Mouse (Mus musculus): Measurements from ENCODE around the gene Hdac4.

The Hdac4 gene

DNA sequence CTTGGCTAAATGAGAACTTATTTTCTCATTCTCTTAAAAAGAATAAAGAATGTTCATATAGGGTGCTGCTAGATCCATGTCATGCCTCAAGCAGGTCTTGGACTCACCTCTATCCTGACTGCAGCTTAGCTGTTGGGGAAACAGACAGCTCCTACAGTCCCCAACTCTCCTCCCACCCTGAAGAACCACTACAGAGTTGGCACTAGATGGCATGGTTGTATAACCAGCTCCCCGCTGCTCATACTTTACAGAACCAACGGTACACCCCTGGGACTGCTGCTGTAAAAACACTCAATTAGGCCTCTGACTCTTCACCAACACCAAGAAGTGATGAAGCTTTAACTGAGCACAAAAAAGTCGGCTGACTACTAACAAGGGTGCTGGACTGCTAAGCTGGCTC lies 235.6 kb downstream of the Hdac4 start:
- DNase-seq, result no peak

DNA sequence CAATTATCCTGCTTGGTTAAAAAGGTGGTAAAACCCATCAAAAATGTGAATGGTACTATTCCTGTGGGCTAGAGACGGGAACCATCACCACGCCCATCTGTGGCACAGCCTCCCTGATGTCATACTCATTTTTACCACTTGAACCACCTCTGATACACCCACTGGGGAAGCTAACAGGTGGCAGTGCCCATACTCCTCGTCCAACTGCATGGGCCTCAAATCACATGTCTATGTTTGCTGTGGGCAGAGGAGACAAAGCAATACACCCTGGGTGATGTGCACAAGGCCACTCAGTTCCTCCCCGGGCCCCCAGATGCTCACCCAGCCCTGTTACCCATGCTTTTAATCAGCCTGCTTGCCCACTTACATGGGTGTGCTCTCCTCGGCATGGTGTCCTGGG lies 236.5 kb downstream of the Hdac4 start:
- DNase-seq, result no peak

DNA sequence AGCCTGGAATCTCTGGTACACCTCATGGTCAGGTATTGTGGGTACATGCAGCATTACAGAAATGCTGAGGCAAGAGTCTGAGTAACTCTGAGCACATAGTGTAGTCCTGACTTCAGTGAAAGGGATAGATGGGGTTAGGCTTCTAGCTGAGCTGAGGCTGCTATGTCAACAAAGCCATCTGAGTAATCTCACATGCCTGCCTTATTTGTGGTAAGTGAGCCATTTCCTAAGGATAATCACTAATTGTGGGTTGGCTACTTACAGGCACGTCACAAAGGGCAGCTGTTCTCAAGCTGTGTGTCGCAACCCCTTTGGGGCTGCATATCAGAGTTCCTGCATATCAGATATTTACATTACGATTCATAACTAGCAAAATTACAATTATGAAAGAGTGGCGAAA lies 239.3 kb downstream of the Hdac4 start:
- no peak for DNase-seq

DNA sequence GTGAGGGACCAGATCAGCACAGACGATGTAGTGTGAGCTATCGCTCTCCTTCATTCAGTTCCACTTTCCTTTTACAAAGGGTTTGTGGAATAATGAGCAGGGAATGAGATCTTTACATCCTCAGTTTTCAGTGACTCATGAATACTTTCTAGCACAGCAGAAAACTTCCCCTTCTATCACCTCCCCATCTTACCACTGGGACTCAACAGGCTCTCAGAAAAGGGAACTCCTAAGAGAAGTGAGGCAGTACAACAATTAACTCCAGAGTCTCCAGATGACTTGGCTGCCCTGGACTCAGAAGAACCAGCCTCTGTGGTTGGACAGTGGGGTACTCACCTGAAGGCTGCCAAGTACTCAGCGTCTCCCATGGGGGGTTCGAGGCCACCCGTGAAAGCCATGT lies 240.5 kb downstream of the Hdac4 start:
- no peak for DNase-seq

DNA sequence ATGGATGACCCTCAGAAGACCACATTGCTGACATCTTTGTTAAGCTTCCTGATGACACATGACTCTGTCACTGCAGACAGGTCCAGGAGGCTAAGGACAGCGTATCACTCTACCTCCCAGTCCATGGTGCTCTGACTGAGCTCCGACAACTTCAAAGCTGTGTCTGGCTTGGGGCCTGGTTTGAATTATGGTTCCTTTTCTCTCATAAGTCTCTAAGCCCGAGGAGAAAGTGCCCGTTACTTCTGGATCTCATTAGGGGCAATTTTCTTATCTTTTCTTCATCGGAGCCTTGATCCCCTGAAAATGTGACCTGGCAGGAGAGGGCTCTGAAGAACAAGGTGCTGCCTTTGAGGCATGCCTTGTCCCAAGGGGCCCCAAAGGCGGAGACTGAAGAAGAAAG lies 242.6 kb downstream of the Hdac4 start:
- no peak for DNase-seq

DNA sequence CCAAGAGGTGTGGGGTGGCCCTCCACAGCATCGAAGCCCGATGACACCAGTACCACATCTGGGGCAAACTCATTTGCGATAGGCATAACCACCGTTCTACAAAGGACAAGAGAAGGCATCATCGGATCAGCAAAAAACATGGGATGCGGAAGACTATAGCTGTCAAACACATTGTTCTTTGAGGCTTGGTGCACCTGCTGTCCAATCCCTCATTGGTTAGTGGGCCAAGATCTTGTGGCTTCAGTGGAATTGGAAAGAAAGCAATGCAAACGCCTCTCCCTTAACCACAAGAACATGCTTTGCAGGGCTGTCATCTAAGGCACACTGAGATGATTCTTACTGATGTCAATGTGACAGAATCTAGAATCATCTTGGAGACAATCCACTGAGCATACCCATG lies 248.1 kb downstream of the Hdac4 start:
- no peak for DNase-seq

DNA sequence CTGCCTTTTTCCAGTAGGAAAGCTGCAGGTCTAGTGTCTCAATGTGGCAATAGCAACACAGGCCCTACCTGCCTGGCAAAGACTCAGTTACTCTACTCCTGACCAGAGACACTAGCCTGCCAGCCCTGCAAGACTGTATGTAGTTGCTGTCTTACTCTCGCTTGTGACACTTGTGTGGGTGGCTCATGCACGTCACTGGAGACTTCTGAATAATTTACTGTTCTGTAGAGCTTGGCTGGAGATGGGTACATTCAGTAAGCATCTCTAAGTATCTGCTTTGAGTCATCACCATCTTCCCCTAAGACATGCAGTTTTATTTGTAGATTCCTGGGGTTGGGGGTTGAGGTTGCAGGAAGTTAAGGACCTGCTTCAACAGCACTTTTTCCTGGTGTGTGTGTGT lies 252.9 kb downstream of the Hdac4 start:
- no peak for DNase-seq

DNA sequence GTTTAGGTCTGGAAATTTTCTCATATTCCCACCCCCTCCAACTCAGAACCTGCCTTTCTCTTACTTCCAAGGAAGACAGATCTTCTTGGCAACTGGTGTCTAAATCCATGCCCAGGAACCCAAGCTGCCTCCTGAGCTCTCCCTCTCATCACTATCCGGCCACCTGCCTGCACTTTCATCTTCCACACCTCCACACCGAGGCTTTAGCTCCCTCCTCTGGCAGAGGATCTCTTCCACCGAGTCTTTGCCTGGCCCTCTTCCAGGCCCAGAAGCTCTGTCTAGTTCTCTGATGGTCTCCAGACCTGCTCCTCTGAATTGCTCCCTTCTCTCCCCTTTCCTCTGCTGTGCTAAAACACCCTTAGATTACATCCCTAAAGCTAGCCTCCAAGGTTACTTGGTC lies 253.5 kb downstream of the Hdac4 start:
- no peak for DNase-seq

DNA sequence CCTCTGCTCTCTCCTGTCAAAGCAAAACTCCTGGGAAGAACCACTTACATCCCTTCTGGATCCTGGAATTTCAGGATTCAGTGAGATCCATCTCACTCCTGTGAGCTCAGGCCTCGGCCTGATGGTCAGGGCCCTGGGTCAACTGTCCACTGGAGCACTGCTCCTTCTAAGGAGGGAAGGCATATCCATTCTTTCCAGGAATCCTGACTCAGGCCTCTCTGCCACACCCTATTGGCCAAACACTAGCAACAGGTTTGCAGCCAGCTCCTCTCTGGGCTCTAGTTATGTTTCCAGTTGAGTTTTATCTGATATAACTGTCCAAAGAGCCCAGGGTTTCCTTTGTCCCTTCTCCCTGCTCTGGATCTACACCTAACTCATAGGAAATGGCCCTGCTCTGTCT lies 254.4 kb downstream of the Hdac4 start:
- DNase-seq, result no peak

DNA sequence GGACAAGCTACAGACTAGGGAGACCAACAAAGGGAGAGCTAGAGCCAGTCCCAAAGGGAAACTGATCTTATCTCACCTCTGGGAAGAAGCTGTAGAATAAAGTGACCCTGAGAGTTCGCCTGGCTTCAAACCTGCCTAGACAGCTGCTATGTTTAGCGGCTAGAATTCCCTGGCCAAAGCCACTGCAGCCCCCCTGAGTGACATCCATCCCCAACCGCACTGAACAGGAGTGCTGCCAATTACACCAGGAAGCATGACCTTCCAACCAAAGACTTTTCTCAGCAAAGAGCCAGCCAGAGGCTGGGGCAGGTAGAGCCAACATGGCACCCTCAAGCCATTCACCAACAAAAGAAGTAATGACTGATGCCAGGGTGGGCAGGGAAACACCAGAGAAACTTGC lies 260.3 kb downstream of the Hdac4 start:
- DNase-seq, result no peak

DNA sequence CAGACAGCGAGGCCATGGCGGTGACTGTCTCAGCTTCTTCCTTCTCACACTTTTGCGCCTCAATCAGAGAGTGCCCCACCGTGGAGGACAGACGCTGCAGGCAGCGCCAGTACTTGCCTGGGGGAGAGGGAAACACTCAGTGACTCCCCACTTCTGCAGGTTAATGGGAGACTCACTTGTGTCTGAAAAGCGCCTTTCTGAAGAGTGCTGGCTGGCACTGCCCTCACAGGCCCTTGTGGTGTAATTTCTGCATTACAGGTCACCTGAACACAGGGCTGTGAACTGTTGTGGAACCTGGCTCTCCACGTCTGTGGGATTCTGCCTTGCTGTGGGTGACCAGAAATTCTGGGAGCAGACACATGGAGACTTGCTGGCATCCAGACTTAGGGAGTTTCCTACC lies 261.8 kb downstream of the Hdac4 start:
- DNase-seq, result no peak

DNA sequence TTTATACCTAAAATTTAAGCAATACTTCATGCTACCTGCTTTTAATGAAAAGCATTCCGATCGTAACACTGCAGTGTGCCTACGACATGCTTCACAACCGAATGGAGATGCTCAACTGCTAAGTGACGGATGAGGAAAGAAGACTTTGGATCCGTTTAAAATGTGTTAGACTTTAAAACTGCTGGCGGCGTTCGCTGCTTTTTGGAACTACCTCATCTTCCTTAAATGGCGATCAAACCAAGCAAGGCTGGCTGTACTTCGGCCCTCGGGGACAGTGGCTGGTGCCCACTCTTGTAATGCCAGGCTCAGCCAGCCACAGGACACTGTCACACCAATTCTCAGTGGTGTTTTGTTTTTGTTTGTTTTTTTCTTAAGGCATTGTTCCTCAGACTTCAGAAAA lies 263.3 kb downstream of the Hdac4 start:
- no peak for DNase-seq

DNA sequence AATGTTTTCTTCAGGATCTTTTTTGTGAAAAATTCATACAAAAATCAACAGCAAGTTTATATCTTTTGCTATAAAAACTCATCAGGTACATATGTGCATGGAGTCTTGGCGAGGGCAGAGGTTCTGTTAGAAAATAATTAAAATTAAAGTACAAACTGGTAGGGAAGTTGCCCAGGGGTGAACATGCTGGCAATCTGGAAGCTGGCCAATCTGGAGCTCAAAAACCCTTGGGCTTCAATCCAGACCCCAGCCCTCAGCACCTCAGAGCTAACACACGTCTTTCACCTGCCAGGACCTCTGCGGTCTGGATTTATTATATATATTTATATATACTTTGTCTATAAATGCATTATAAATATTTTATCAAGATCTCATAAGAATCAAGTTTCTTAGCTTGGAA lies 263.7 kb downstream of the Hdac4 start:
- no peak for DNase-seq

DNA sequence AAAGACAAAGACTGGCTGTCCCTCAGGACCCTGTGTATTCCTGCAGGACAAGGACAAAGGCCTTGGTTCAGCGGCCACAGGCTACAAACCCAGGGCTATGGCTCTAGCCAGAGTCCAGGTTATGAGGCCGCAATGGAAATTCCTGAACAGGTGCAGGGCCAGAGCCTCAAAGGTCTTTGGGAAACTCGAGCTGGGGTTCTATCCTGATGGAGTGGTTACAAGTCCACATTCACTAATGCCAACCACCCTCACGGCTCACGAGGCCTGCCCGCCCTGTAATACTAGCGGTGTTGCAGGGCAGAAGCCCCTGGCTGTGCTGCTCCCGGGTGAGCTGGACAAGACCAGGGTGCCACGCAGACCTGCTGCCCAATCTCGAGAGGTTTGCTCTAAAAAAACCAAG lies 264.3 kb downstream of the Hdac4 start:
- no peak for DNase-seq

DNA sequence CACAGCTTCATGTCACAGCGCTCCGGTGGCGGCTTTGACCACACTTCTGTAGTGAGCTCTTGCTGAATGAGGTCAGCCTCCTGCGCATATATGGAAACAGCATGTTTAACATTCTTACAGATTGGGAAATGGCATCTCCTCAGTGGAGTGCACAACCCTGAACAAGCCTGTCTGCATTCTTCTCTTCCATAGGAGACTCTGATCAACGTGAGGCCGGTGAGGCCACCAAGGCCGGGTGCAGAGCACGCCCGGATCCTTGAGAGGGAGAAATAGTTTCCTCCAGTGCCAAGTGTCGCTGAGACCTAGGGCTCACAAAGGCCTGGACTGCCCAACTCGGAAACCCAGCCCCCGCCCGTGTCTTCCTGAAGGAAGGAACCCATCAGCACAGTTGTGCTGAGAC lies 266.4 kb downstream of the Hdac4 start:
- DNase-seq, result no peak

DNA sequence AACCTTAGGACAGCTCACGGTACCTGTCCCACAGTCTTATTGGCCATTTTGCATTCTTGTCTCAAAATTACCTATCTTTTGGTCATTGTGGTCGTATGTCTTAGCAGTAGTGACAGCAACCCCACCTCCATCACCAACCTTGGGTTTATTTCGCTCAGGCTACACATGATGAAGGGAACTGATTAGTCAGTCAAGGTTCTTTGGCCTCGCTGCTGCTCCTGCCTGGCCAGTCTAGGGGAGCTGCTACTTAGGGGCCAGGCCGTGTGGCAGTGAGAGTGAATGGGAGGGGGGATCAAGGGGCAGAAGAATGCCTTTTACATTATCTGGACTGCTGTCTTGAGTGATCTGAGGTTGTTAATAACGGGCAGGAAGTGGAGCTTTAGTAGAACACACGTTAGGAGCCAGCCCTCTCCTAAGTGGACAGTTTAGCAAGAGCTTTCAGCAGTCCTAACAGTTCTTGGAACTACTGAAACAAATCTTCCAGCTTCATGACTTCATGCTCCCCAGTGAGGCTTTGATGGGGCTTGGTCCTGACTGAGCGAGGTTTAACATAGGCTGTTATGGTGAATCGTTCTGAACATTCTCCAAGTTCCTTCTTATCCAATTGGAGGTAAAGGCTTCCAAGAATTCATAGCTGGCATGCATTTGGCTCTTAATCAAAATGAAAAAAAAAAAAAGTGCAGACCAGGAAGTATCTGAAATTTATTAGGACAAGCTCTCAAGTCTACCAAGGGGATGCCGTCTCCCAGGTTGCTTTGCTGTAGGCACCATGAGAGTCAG lies 267.8 kb downstream of the Hdac4 start:
- DNase-seq, result no peak

DNA sequence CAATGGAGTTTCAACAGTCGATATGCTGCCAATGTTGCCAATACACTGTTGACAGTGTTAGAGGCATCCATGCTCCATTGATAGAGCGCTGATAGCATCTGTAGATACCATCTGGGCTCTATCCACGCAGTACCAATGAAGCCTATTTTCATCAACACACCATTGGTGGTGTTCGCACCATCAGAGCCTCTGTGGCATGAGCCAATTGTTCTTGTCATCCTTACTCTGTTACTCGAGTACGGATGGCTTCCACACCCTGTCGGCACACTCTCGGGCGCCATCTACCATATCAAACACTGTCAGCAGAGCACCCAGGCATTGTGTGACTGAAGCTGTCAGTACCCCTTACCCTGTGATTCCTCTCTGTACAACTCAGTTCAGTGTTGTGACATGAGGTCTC lies 271.9 kb downstream of the Hdac4 start:
- no peak for DNase-seq

DNA sequence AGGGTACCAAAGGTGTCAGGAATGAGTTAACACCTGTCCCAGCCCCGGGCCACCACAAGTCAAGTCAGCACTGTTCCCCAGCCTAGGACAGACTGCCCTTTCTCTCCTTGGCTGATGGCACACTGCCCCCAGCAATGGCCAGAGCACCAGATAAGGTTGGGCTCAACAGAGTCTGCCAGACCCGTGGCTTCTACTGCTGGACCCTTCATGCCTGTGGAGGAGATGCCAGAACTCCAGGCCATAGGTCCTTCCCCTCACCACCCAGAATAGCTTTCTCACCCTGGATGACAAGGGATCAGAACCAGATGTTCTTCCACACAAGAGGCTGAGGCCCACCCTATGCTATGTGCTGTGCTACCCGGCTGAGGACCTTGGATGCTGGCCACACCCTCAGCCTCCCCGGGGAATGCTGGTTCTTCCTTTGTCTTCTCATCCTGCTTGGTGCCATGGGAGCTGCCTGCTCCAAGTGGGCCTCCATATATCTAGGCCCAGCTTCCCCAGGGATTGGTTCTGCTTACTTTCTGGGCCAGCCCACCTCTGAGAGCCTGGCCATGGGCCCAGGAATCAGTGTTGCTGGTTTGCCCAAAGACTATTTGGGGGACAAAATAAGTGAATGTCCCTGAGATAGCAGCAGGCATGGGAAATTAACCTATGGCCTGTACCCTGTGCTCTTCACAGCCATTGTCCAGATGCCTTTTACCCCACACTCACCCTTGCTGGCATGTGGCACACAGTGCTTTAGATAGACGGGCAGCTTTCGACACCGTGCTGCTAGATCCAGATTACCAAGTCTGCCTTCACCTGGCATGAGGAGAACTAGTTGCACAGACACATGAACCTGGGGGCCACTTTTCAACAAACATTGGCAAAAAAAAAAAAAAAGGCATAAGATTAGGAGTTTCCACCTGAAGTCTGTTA lies 273.0 kb downstream of the Hdac4 start:
- no peak for DNase-seq

DNA sequence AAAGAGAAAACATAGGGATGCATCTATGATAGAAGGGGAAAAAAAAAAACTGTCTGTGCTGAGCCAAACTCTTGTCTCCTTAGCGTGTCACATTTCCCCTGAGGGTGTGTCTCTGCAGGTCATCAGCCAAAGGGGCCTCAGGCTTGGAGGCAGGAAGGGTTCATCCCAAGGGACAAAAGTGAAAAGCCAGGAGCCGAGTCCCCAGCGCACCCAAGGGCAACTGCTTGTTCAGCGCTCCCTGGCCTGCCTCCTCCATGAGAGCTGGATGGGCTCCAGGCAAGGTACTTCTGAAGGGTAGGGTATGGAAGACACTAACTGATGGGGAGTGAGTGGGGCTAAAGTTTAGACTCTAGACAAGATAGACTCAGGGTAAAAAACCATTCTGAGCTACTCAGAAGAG lies 273.8 kb downstream of the Hdac4 start:
- DNase-seq, result no peak

DNA sequence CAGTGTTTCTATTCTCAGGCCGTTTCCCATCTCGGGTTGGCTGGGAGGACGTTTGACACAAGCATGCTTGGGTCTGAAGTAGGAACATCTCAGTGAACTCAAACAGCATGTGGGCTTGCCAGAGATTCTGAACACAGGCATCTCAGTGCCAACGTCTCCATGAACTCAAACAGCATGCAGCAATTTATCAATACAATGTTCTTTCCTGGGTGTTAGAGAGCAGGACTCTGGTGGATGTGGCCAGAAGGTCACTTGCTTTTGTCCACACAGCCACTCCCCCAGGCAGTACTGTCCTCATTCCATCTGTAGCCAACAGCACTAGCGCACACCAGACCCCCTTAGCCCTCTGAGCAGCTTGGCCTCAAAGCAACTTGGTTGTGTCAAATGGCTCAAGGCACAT lies 274.2 kb downstream of the Hdac4 start:
- DNase-seq, result no peak

DNA sequence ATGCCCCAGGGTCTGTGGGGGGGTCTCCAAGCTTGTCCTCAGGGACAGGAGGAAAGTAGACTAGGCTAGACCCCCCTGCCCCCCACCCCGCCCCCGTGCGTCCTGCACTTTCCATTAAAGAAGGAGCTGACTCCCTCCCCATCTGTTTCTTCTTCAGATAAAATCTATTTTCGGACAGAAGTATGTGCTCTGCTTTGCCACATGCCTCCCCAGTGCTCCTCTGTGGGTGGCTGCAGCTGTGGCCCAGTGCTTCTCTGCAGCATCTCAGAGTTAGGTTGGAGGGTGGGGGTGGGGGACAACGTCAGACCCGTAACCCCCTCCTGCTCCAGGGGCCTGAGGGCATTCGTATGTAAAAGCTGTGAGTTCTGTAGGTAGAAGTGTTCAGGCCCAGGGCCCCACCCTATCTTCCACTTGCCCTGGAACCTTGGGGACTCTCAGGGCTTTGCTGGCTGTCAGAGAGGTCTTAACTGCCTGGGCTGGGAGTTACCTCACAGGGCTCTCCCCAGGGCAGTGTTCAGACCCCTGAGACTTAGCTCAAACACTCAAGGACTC lies 275.4 kb downstream of the Hdac4 start:
- DNase-seq, result no peak

DNA sequence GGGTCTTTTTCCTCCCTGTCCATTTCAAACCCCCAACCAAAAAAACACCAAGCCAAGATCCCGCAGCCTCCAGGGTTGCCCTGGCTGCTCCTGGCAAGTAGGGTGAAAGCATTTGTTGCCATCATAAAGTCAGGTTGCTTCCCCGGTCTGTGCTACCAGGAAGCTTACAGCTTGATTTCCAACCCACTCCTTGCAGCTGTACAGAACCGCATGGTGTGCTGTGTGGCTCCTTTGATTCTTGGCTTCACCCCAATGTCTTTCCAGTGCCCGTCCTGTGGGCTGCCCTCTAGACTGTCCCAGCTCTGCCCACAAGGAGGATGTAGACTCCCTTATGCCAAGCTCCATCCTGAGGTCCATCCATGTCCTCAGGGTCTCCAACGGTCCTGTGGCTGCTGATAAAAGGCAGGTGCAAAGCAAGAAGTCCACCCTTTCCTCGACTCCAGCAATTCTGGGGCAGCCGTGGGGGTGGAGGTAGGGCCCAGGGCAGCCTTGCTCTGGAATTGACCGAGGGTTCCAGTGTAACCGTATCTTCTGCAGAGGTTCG lies 277.2 kb downstream of the Hdac4 start:
- DNase-seq, result no peak

DNA sequence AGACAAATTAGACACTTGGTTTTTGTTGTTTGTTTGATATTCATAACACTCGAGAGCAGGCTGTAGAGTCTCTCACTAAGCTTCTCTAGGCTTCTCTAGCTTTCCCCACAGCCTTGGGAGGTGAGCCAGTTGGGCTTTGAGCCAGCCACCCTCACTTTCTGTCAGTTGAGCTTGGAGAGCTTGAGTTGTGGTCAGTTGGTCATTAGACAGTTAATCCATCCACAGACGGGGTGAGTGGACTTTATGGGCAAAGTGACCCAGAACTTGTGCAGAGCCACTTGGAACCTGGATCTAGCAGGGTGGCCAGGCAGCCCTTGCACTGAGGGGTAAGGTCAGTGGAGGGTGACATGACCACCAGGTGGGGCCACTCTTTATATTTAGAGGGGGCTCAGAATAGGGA lies 277.9 kb downstream of the Hdac4 start:
- DNase-seq, result no peak

DNA sequence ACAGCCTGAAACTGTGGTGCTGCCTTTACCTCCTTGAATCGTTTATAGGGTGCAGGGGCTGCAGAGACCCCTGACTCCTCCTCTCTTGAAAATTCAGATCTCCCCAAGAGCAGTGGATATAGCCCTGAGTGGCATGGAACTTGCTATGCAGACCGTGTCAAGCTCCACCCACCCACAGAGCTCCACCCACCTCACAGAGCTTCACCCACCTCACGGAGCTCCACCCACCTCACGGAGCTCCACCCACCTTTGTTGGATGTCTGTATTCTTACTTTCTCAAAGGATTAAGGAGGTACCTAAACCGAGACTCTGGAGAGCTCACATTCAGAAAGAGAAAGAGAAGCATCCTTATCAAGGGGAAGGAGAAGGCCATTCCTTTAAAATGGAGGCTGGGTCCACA lies 279.5 kb downstream of the Hdac4 start:
- DNase-seq, result no peak

Data from thymus, postnatal 36 days (tissue).